Mouse (Mus musculus) adrenal gland, postnatal 10 days (tissue): ENCODE results near the gene Tlr2. TPM values are rescaled to one million over a fixed set of nuclear protein-coding genes. Genes with fewer than 3 reads are reported as not detected.
"Not testable (repeated sequence)": the region's sequence is repeated elsewhere in the genome, so short reads cannot be mapped to it uniquely, and the experiment has no call there.

Experiments used
- DNase-seq: peaks from one replicate; pipeline ENCODE4 v3.0.0; 2021; ENCODE audit warnings: mixed read lengths
- long read RNA-seq, 2 experiments: library from polyadenylated mRNA; stranded (forward); transcript quantifications; one replicate each; pipeline ENCODE4 v2.0.0; 2021
- total RNA-seq, 2 experiments: library from RNA; stranded (reverse); gene quantifications; 2 replicates each; pipeline ENCODE4 v1.2.3; 2021

Gene Tlr2
- total RNA-seq, result 1 to 10 TPM; 2.6 to 2.7 TPM
- long read RNA-seq, experiment 1, partial matches to known transcripts, result 0 of 3 reads
- long read RNA-seq, experiment 1, other reads (novel, unspliced or antisense), result 0 of 3 reads
- long read RNA-seq, experiment 2, partial matches to known transcripts, result 3 of 4 reads
- long read RNA-seq, experiment 2, other reads (novel, unspliced or antisense), result 0 of 4 reads

DNA sequence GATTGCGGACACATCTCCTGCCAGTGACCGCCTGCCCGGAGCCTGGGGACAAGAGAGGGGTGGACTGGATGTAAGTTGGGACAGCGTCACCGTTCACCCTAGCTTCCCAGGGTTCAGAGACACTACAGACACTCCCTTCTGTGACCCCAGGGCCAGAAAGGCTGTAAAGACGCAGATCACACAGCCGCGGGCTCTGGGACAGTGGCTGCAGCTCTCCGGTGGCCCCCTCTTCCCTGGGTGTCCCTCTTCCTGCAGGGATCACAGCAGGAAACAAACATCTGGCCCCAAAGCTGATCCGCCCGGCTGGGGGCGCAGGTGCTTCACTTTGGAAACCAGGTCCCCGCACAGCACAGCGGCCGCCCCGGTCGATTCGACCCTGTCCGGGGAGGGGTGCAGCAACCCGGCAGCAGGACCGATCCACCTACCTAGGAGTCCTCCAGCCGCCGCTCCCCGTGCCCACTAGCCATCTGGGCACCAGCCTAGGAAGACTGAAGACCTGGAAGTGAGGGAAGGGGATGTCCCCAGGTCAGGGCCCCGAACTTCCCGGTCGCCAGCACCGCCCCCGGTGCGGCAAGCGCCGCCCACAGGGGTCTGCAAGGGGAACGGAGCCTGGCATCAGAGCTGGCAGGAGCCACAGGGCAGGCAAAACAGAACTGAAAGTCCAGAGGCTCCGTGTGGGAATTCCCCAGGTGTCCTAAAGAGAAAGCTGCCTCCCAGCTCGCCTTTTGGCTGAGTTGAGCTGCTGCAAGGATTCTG is at the start of gene Tlr2:
TSS of gene Tlr2 (minus strand) at position 673 of the 756 bp plus-strand sequence.
- peak; percentile 89 for DNase-seq

DNA sequence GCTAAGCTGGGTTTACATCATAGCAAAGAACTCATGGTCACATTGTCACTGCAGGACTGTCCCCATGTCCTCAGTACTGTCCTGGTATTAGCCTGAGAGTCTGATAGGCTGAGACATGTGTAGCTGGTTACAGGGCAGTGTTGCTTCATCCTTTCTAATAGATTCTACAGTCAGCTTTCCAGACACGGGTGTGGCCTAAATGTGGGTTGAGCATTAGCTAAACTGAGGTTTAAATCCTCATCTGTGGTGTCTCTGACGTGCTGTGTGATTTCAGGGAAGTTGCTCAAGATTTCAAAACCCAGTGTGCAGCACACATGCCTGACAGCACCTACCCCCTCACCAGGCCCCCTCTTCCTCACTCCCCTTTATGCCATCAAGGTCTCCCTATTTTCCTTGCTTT is 43.6 kb upstream of the Tlr2 start:
- DNase-seq, result no peak

DNA sequence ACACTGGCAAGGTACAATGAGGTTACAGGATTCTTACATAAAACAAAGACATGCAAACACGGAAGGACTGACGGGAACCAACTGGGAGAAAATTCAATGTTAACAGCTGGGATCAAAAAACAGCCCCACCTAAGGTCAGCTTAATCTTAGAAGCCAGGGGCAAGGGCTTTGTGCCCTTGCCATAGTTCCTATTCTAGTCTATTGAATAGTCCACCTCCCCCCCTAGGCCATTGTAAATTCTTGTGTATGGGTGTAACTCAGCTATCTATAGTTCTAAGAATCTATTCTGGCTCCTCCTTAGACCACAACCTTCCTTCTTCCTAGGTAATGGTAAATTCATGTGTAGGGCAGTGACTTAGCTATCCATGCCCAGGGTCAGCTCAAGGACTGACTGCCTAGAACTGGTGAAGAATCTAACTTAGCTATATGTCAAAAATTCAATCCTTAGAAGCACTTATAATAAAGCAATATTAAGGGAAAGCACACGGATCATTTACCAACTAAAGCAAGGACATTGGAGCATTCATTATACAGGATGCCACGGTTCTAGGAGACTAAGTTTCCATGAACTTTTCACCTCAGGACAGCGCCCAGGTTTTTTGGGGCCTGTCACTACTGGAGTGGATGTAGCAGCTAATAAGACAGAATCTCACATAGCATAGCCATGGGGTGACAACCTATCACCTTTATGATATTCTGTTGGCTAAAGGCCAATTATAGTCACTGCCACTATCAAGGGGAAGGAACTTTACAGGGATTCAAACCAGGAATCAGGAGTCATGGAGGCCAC is 37.9 kb upstream of the Tlr2 start:
- not testable (repeated sequence) for DNase-seq

DNA sequence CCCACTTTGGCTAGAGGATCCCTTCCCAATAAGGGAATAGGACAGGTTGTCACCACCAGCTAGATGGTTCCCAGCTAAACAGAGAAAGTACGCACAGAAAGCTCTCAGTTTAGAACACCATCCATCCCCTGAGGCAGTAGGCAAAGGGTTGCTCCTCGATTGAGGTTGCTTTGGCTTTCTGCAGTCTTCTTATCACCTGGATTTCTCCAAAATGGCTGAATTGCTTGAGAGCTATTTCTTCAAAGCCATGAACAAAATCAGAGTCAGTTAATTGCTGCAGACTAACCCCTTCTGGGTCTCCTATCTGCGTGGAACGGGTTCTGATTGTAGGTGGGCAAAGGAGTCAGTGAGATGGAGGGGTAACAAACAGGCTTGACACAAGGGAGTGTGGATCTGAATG is 37.2 kb upstream of the Tlr2 start:
- no peak for DNase-seq

DNA sequence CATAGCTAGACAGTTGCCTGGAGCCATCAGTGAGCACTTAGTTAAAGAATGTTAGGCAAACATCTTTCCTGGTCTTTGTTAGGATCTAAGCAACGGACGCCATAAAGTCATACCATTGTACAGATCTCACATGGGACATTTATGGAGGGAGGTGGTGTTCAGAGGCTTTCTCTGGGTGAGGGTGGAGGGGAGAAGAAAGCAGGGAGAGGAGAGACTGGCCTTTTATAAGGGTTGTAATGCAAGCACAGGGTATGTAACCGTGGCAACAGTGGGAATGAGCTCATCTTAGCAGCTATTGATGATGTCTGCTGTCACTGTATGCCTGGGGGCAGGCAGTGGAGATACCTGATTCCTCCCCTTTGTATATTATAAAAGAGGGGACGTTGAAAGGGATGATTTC is 34.7 kb upstream of the Tlr2 start:
- no peak for DNase-seq

DNA sequence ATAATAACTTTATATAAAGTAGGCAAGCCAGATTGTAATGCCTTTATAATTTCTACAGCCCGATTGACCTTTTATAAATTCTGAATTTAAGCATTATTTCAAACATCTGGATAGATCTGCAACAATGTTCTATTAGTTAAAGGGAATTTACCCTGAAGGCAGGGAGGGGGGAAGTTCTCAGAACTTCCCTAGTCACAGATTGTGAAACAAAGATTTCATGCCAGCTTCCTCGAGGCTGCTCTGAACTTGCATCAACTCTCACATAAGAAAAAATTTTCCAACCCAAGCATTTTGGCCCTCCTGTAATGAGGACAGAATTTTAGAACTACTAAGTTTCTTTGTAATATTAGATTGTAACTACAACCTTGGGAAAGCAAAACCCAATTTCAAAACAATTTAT is 33.5 kb upstream of the Tlr2 start:
- not testable (repeated sequence) for DNase-seq

DNA sequence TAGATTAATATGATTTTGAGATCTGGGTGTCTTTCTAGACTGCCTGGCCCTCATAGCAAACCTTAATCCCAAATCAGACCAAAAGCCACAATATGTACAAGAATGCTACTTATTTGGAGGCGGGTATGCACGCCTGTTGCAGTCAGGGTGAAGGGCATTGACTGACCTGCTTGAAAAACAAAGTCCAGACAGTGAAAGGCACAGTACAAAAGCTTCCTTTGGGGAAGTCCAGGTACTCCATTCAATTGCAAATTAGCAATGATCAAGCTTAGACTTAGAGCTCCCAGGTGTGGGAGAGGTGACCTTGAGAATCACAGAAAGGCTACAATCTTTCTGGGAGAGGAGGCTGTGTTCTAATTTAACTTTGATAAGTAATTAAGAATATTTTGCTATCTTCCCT is 31.3 kb upstream of the Tlr2 start:
- not testable (repeated sequence) for DNase-seq

DNA sequence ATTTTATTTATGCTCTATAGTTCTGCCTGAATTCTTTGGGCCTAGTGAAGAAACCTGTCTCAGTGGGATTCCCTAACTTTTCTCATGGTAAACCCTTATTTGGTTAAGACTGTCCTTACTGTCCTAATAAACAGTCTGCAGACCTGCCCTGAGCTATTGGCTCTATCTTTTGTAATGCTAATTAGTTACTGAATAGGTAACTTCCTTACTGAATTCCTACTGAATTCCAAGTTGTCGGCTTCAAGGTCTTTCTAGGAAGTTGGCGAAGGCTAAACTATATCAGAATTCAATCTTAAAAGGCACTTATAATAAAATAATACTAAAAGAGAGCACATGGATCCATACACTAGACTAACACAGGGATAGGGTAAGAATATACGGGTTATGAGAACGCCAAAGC is 30.4 kb upstream of the Tlr2 start:
- DNase-seq, result not testable (repeated sequence)

DNA sequence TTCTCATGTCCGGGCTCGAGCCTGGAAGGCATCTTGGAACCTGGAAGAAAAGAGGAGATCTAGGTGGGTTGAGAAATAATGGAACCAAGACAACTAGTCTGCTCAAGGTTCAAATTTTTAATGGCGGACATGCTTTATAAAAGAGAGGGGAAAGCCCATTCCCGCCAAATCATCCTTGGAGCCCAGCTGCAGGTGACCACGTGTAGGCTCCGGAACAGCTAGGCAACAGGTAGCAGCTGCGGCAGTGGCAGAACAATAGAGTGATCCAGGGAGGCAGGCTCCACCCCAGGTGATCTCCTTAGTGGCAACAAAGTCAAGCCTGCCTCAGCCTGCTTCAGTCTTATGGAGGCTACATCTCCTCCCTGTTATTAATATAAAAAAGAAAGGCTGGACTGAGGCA is 30.0 kb upstream of the Tlr2 start:
- DNase-seq, result not testable (repeated sequence)

DNA sequence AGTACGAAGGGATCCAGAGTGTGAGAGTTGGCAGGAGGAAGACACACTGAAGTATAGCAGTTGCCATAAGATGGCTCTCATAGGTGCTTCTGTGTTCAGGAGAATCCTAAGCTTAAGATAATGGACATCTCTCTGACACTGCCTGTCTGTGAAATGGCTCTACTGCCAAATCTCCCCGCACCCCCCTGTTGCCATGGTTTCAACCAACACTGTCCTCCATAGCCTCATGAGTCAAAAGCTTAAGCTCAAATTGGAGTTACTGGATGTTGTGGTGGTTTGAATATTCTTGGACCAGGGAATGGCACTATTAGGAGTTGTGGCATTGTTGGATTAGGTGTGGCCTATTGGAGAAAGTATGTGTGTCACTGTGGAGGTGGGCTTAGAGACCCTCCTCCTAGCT is 28.2 kb upstream of the Tlr2 start:
- no peak for DNase-seq

DNA sequence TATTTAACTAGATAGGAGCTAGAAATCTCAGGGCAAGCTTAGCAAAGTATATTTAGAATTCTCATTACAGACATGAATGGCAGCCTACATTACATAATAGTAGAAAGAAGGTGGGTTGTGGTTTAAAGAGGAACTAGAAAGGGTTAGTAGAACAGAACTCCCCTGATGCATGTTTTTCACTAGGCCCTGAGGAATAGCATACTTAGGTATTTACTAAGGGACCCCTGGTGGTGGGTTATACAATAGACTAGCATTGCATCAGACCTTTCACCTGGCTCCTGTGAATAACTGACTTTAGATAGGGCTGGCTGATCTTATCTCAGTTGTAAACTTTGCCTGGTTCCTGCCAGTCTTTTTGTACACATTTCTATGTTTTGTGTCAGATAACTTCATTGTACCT is 25.5 kb upstream of the Tlr2 start:
- not testable (repeated sequence) for DNase-seq

DNA sequence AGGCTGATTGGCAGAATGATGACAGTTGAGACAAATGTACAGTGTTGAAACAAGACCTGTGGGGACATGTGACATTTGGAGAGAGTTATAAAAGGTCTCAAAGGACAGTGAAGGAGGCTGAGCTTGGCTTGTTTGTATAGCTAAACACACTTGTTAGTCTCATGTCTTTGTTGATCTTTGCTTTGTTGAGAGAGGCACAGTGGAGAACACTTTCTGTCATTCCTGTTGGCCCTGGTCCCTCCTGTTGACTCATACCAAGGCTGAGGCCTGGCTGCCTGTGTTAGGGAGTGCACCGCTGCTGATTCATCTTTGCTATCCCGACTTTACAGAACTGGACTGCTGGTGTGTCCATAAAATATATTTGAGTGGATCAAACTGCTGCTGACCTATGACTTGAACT is 23.6 kb upstream of the Tlr2 start:
- DNase-seq, result peak; percentile 83

DNA sequence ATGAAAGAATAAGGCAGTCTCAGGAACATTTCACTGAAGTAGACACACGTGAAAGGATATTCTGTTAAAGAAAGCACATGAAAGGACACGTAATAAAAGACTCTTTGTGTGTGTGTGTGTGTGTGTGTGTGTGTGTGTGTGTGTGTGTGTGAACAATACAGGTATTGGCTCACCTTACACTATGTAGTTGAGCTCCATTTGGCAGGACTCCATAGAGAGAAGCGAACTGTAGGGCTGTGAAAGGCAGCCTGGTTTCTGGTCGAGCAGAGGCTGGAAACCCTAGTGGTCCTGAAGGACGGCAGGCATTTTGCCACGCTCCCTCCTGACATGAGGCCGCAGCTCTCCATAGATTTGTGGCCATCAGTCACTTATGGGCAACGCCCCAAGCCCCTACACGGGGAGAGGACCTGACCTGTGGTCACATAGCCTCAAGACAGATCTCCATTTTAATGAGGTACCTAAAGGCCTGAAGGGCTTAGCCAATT is 22.5 kb upstream of the Tlr2 start:
- DNase-seq, result no peak

DNA sequence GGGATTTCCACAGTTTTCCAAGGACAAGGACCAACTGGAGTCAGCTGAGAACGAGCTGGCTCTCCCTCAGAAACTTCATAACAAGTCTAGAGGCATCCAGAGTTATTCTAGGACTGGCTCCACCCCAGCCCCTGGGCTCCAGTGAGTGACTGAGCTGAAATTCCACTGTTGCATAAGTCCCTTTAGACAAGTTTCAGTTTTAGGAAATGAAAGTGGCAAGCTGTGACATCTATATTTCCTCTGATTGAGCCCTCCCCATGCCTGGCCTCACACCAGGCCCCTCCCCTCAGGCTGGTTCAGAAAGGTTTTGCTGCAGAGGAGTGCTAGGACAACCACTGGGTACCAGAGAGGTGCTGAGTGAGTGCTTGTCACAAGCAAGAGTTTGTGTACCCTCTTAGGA is 21.4 kb upstream of the Tlr2 start:
- peak; percentile 75 for DNase-seq

DNA sequence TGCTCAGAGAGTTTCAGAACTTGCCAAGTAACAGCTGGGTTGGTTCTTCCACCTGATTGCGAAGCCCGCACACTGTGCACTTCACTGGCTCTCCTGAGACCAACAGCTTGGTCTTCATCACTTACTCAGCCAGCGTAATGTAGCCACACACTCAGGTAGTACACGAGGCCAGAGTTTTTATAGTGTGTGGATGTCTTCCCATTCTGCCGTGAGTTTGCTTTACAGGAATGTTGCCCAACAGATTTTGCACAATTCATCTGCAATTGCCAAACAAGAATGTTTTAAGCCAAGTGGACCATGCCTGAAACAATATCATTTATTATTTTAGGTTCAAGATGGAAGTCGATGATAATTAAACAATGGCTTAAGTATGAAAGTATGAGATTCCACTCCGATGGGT is 18.0 kb upstream of the Tlr2 start:
- DNase-seq, result peak; percentile 20

DNA sequence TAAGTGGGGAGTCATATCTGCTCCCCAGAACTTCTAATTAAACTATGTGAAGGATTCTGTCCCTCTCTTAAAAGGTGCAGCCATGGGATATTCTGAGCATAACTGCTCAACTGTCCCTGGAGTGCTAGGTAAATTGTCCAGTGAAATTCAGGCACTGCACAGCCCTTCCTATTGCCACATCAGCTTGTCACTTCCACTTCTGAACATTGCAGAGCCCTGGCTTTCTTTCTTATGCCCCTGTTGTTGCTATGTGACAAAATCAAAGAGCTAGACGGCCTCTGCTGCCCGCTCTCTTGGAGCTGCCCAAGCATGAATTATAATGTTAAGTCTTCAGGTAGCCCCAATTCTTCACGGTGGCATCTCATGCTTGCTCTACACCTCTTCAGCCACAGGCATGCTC is 17.5 kb upstream of the Tlr2 start:
- DNase-seq, result no peak

DNA sequence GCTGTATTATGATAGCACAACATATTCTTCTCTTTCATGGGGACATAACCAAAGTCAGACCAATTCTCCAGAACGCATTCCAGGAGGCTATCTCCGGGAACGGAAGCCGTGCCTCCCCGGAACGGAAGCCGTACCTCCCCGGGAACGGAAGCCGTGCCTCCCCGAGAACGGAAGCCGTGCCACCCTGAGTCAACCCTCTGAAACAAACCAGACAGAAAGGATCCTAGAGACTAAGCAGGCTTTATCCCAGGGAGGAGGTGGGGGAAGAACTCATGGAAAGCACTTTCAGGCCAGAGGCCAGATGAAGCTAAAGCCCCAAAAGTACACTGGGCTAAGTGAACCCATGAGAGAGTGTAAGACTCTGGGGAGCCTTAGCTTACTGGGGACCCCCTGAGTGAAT is 16.1 kb upstream of the Tlr2 start:
- DNase-seq, result no peak

DNA sequence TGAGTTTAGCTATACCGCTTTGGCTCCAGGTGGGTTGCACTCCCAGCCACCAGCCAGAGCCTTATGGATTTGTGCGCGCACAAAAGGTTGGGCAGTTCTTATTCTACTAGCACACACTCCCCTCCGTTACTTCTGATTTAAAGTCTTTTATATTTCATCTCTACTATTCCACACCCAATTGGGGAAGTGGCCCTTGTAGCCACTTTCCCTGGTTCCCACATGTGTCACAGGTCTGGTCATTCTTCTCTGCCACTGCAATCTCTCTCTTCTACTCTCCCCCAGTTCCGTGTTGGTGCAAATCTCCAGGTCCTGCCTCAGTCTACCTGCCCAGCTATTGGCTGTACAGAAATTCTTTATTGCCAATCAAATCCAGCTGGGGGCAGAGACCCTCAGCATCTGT is 14.1 kb upstream of the Tlr2 start:
- DNase-seq, result no peak

DNA sequence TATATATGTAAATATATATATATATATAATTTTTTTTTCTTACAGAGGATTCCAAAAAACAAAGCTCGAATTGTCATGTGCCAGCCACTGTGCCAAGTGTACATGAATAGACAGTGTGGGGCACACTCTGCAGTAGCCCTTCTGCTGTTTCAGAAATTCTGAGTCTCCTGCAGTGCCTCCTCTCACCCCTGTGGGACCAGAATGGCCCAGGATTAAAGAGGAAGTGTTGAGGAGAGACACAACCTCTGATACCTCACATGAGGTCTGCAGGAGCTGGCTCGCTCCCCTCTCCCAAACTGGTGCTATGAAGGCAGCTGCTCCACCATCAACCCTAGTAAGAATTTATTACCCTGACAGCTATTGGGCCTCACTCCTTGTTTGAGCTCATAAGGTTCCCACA is 7.8 kb upstream of the Tlr2 start:
- no peak for DNase-seq

DNA sequence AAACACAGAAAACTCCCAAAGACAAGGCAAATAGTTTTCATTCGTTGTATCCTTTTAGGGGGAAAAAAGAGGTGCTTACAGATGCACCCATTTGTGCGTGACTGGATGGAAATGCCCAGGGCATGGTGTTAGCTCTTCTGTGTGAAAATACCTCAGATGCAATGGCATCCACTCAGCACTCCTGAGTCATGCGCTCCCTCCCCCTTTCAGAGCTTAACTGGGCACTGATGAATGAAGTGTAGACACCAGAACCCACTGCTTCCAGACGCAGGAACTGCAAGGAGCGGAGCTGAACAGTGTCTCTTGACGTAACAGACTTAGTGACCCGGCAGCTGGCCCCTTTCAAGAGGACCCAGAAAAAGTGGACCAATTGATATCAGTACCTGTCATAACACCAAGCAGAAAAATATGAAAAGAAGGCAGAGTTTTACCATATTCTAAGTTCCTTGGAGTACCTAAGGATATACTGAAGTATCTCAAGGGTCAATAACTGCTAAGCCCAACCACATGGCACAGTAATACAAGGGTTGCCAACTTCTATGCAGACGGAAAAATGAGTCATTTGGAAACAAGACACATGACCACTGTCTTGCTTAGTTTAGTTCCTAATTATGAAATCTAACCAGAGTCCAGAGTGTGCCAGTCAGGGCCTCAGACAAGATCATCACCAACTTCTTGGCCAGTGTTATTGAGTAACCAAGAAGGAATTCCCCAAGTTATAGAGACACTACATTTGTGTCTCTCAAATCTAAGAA is 3.4 kb upstream of the Tlr2 start:
- DNase-seq, result no peak

DNA sequence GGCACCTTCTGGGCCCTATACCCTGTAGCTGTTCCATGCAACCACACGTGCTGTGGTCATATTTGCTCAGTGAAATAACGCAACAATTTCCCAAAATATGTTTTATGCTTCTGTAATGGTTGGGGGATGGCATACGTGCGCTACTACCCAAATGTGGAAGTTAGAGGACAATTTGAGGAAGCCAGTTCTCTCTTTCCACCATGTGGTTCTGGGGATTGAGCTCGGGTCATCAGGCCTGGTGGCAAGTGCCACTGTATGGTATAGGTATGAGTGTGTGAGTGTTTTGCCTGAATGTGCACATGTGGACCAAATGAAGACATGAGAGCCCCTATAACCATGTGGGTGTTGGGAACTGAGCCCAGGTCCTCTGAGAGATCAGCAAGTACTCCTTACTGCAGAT is 2.1 kb downstream of the Tlr2 start:
- no peak for DNase-seq

DNA sequence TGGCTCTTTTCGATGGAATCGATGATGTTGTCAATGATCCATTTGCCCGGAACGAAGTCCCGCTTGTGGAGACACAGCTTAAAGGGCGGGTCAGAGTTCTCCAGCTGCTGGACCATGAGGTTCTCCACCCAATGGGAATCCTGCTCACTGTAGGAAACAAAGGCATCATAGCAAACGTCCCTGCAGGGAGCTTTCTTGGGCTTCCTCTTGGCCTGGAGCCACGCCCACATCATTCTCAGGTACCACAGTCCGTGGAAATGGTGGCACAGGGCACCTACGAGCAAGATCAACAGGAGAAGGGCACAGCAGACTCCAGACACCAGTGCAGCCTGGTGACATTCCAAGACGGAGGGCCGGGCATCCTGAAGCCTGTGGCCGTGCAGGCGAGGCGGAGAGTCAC is 4.9 kb downstream of the Tlr2 start:
- no peak for DNase-seq
